8 mouse cellular contexts compared by ENCODE assay signal in the genomic region with DNA sequence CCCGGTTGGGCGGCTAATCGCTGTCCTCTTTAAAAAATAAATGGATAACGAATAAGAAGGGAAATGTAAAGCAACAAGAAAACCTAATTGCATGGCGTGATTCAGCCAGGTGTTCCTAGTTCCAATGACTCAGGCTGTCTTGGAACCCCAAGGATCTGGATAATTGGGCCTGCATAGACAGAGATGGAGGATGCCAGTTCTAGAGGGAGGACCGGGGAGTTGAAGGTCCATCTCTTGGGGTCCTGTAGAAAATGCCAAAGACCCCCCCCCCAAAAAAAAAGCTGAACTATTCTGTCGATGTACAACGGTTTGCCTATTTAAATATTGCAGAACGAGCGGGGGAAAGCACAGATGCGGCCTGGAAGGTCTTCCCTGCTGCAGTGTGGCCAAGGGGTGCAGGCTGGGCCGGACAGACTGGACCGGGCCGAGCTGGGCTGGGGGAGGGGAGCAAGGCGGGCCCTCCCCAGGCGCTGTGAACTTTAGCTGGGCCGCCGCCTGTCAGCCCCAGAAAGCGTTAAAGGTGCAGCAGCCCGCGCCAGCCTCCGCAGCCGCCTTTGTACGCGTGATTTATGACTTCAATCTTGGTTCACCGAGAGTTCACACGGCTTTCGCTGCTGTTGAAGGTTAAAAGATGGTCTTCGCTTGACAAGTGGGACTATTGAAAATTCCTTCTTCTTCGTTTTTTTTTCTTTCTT. TPM values are rescaled to one million over a fixed set of nuclear protein-coding genes. Genes with fewer than 3 reads are reported as not detected.
DNase-seq lines count a peak whose midpoint lies in the region; ATAC-seq lines count a peak whose summit lies in the region.
"Had no signal": no experiment of that assay in that cellular context is flagged by ENCODE, and none has a peak within 500 bp of the region (broad histone marks: within the 10 kb centered on the region; RNA-seq: fewer than 3 reads in every experiment).

No protein-coding gene starts in this region.

- no peak; the same call in 1 of the 2 replicates for ATAC-seq in hindbrain, embryonic 12.5 days (ENCODE audit: low FRiP score)
- no peak for ATAC-seq in limb, embryonic 13.5 days (ENCODE audit: low FRiP score, low read depth)

- 1% methylated on average over 30 of the region's 30 CpGs for WGBS in hindbrain, embryonic 12.5 days
- 3% methylated on average over 30 of the region's 30 CpGs for WGBS in limb, embryonic 13.5 days

- H3K4me2 ChIP-seq in hindbrain, embryonic 12.5 days (replicated peaks) = peak overlapping the region; percentile 43
- peak overlapping the region; percentile 50 for H3K4me2 ChIP-seq in limb, embryonic 13.5 days (replicated peaks)

- H3K27me3 ChIP-seq in hindbrain, embryonic 12.5 days = peaks cover 95% of the 10 kb centered on the region
- H3K27me3 ChIP-seq in limb, embryonic 13.5 days = peaks cover 95% of the 10 kb centered on the region

- H3K9ac ChIP-seq in hindbrain, embryonic 12.5 days = peak overlapping the region; percentile 20; the same call in 1 of the 2 replicates
- no peak overlapping the region for H3K9ac ChIP-seq in limb, embryonic 13.5 days
- H3K9ac ChIP-seq: liver, embryonic 15.5 days had no signal

- H3K27ac ChIP-seq in hindbrain, embryonic 12.5 days = peak overlapping the region; percentile 92
- H3K27ac ChIP-seq in limb, embryonic 13.5 days = no peak overlapping the region
- H3K27ac ChIP-seq: liver, embryonic 15.5 days had no signal

- peaks cover 4% of the 10 kb centered on the region; the same call in 1 of the 2 replicates for H3K4me1 ChIP-seq in hindbrain, embryonic 12.5 days
- H3K4me1 ChIP-seq in limb, embryonic 13.5 days = peaks cover 26% of the 10 kb centered on the region
- H3K4me1 ChIP-seq: liver, embryonic 15.5 days had no signal

- peak; percentile 37 for DNase-seq in ES-CJ7 (ENCODE audit: low read depth, low spot score)
- DNase-seq in ZHBTc4 (ENCODE audit: low read depth, low spot score) = peak; percentile 57
- peak; percentile 46 to 68 for DNase-seq in urinary bladder, postnatal 4 days (ENCODE audit: low spot score in 2 of 2)
- DNase-seq in layer of hippocampus, adult 18-20 months (ENCODE audit: low spot score in 2 of 2) = no peak
- DNase-seq in cerebellum, postnatal 36 days = no peak

- no peaks in the 10 kb centered on the region for H3K36me3 ChIP-seq in hindbrain, embryonic 12.5 days
- no peaks in the 10 kb centered on the region for H3K36me3 ChIP-seq in limb, embryonic 13.5 days
- H3K36me3 ChIP-seq: liver, embryonic 15.5 days had no signal

- H3K4me3 ChIP-seq in hindbrain, embryonic 12.5 days = peak overlapping the region; percentile 32; the same call in 1 of the 2 replicates
- H3K4me3 ChIP-seq in limb, embryonic 13.5 days = peak overlapping the region; percentile 10; the same call in 1 of the 2 replicates
- H3K4me3 ChIP-seq: liver, embryonic 15.5 days had no signal

- H3K9me3 ChIP-seq in hindbrain, embryonic 12.5 days (replicated peaks) = no peaks in the 10 kb centered on the region
- H3K9me3 ChIP-seq in limb, embryonic 13.5 days = no peaks in the 10 kb centered on the region
- H3K9me3 ChIP-seq: liver, embryonic 15.5 days had no signal

RNA-seq across cellular contexts. Expression of a gene that starts 42.5 kb away (rescaled TPM):
- 34.5 and 59.6 TPM in 2 replicates for polyA plus RNA-seq in hindbrain, embryonic 12.5 days (2016; fragmentation: Nextera tagmentation; extraction: Ambion mirVana)
- 4.8 and 4.9 TPM in 2 replicates for polyA plus RNA-seq in limb, embryonic 13.5 days (2015; fragmentation: Nextera tagmentation; extraction: Ambion mirVana)
- total RNA-seq in layer of hippocampus, adult 18-20 months (2021) = not detected

Comparison
In these comparisons a context has a peak if more than half of its experiments do, and no peak if none do; other contexts are left out.
1. DNase-seq: peak in ES-CJ7 (single experiment), ZHBTc4 (single experiment) and urinary bladder, postnatal 4 days (2 of 2); none in layer of hippocampus, adult 18-20 months (0 of 2) and cerebellum, postnatal 36 days (0 of 2).